Mouse (Mus musculus): ENCODE data around the gene Ptges2. TPM values are rescaled to one million over a fixed set of nuclear protein-coding genes. Genes with fewer than 3 reads are reported as not detected.

The Ptges2 gene
- polyA plus RNA-seq, 1 experiment from 2014 or later: 26.2 TPM

DNA sequence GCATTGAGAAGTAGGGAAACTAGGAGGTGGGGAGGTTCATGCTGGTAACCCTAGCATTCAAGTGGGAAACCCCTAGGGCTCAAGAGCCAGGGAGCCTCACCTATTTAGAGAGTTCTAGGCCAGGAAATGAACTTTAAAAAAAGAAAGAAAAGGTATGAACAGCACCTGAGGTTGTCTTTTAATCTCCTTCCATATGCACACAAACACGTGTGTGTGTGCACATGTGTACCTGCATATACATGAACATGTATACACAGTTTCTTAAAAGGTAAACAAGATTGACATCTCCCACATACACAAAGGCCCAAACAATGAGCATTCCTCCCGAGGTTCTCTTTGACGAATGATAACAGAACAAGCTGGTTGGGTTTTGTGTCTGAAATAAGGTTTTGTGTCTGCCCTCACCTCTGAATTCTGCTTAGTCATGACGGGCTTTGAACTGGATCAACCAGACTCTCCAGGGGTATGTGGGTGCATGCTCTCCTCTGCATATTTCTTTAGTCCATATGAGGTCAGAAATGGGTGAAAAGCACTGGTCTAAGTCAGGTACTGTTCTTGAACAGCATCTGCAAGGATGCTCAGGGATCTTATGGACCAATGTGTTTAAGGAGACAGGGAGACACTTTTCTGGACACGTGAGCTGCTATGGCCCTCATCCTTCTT, 58.1 kb downstream of the Ptges2 start:
- H3K27ac ChIP-seq (replicated peaks): no peak overlapping the region
- peaks cover 18% of the 10 kb centered on the region for H3K36me3 ChIP-seq
- 93% methylated on average over 5 of the region's 5 CpGs for WGBS
- H3K4me3 ChIP-seq: no peak overlapping the region
- no peaks in the 10 kb centered on the region for H3K27me3 ChIP-seq (ENCODE audit: low read depth, poor library complexity, severe bottlenecking)
- no peaks in the 10 kb centered on the region for H3K9me3 ChIP-seq (replicated peaks)
- no peak for DNase-seq (ENCODE audit: low spot score)
- peaks cover 38% of the 10 kb centered on the region for H3K4me1 ChIP-seq

DNA sequence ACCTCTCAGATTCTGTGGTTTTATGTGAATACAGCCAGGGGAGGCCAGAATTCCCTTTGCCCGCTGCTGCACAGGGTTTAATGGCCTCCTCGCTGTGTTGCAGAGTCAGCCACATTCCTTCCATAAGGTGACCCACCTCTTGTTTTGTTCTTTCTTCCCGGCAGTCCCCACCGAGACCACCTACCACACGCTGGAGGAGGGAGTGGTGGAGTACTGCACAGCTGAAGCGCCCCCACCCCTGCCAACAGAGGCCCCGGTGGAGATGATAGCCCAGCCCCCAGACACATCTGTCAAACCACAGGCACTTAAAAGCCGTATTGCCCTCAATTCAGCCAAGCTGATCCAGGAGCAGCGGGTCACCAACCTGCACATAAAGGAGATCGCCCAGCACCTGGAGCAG, 58.9 kb downstream of the Ptges2 start:
- Histone ChIP-seq H3K4me3 (no peak overlapping the region), H3K36me3 (peaks cover 18% of the 10 kb centered on the region), H3K27me3 (ENCODE audit: low read depth, poor library complexity, severe bottlenecking) (no peaks in the 10 kb centered on the region), H3K9me3 (replicated peaks) (no peaks in the 10 kb centered on the region), H3K4me1 (peaks cover 34% of the 10 kb centered on the region), H3K27ac (replicated peaks) (no peak overlapping the region)
- no peak for DNase-seq (ENCODE audit: low spot score)
- WGBS: 91% methylated on average over 10 of the region's 10 CpGs

DNA sequence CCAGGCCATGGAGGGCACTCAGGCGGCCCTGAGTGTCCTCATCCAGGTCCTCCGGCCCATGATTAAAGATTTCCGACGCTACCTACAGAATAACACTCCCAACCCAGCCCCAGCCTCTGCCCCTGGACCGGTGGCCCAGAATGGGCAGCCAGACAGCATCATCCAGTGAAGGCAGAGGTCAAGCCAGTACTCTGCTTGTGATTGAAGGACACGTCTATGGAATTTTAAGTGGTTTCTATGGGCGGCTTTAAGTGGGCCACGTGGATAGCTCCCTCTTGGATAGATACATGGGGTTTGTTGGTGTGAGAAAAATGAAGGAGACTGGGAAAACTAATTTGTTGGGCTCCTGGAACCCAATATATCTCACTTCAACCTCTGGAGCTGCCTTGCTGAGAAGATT, 59.4 kb downstream of the Ptges2 start:
- Histone ChIP-seq H3K27me3 (ENCODE audit: low read depth, poor library complexity, severe bottlenecking) (no peaks in the 10 kb centered on the region), H3K27ac (replicated peaks) (no peak overlapping the region), H3K36me3 (peaks cover 18% of the 10 kb centered on the region), H3K9me3 (replicated peaks) (no peaks in the 10 kb centered on the region), H3K4me3 (no peak overlapping the region), H3K4me1 (peaks cover 30% of the 10 kb centered on the region)
- no peak for DNase-seq (ENCODE audit: low spot score)
- 91% methylated on average over 8 of the region's 8 CpGs for WGBS

Other genes with a start within 250 kb of the Ptges2 start
- 41.5 and 57.6 TPM in 2 replicates for gene Prrc2b, start 244.8 kb upstream of the Ptges2 start, polyA plus RNA-seq (2016; fragmentation: Nextera tagmentation; extraction: Ambion mirVana)
- 27.4 and 30.3 TPM in 2 replicates for gene Pomt1, start 159.3 kb upstream of the Ptges2 start, polyA plus RNA-seq (2016; fragmentation: Nextera tagmentation; extraction: Ambion mirVana)
- 91.4 and 91.7 TPM in 2 replicates for gene Uck1, start 135.7 kb upstream of the Ptges2 start, polyA plus RNA-seq (2016; fragmentation: Nextera tagmentation; extraction: Ambion mirVana)
- gene Golga2, start 108.5 kb upstream of the Ptges2 start, polyA plus RNA-seq (2016; fragmentation: Nextera tagmentation; extraction: Ambion mirVana): 16.7 and 21.1 TPM in 2 replicates
- gene Swi5, start 107.8 kb upstream of the Ptges2 start, polyA plus RNA-seq (2016; fragmentation: Nextera tagmentation; extraction: Ambion mirVana): 536 and 538 TPM in 2 replicates
- 60.5 and 69.8 TPM in 2 replicates for gene Ciz1, start 43.6 kb upstream of the Ptges2 start, polyA plus RNA-seq (2016; fragmentation: Nextera tagmentation; extraction: Ambion mirVana)
- 9.0 and 12.2 TPM in 2 replicates for gene Dnm1, start 42.6 kb upstream of the Ptges2 start, polyA plus RNA-seq (2016; fragmentation: Nextera tagmentation; extraction: Ambion mirVana)
- 39.4 and 44.3 TPM in 2 replicates for gene 1110008P14Rik, start 14.0 kb upstream of the Ptges2 start, polyA plus RNA-seq (2016; fragmentation: Nextera tagmentation; extraction: Ambion mirVana)
- gene Lcn2, start 7.6 kb upstream of the Ptges2 start, polyA plus RNA-seq (2016; fragmentation: Nextera tagmentation; extraction: Ambion mirVana): 0.20 TPM in 1 of 2 replicates, not detected in the other
- gene Naif1, start 54.6 kb downstream of the Ptges2 start, polyA plus RNA-seq (2016; fragmentation: Nextera tagmentation; extraction: Ambion mirVana): 5.9 and 6.4 TPM in 2 replicates
- gene Slc25a25, start 55.5 kb downstream of the Ptges2 start, polyA plus RNA-seq (2016; fragmentation: Nextera tagmentation; extraction: Ambion mirVana): 29.2 and 35.7 TPM in 2 replicates
- gene Fam102a, start 139.4 kb downstream of the Ptges2 start, polyA plus RNA-seq (2016; fragmentation: Nextera tagmentation; extraction: Ambion mirVana): 6.8 and 7.9 TPM in 2 replicates
- 113 and 116 TPM in 2 replicates for gene Dpm2, start 175.0 kb downstream of the Ptges2 start, polyA plus RNA-seq (2016; fragmentation: Nextera tagmentation; extraction: Ambion mirVana)
- 1.9 and 2.8 TPM in 2 replicates for gene Pip5kl1, start 178.9 kb downstream of the Ptges2 start, polyA plus RNA-seq (2016; fragmentation: Nextera tagmentation; extraction: Ambion mirVana)
- 0.17 and 0.22 TPM in 2 replicates for gene 9430097D07Rik, start 179.8 kb downstream of the Ptges2 start, polyA plus RNA-seq (2016; fragmentation: Nextera tagmentation; extraction: Ambion mirVana)
- 15.9 and 17.1 TPM in 2 replicates for gene St6galnac4, start 191.2 kb downstream of the Ptges2 start, polyA plus RNA-seq (2016; fragmentation: Nextera tagmentation; extraction: Ambion mirVana)
- 10.8 and 11.9 TPM in 2 replicates for gene St6galnac6, start 203.8 kb downstream of the Ptges2 start, polyA plus RNA-seq (2016; fragmentation: Nextera tagmentation; extraction: Ambion mirVana)
- gene Ak1, start 225.9 kb downstream of the Ptges2 start, polyA plus RNA-seq (2016; fragmentation: Nextera tagmentation; extraction: Ambion mirVana): 26.4 and 30.3 TPM in 2 replicates

Measured in midbrain, embryonic 10.5 days (tissue).